Mouse (Mus musculus): ENCODE measurements around the gene Nrxn3.

DNA sequence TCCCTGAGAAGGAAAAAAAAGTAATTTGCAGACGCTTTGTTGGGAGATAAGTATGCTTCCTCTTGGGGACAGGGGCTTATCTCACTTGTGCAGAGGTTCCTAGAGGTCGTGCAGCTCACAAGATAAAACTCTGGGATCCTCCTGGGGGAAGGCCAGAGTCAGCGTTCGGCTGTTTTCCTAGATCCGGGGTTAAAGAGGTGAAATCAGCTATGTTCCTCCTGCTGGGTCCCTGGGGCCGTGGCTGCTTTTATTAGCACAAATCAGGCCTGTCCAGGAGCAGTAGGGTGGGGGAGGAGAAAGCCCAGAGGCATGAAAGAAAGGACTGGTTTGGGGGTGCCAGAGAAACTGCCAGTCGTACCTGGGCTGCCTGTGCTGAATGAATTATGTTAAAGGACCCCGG is 261.7 kb downstream of the Nrxn3 start:
- TF ChIP-seq POLR2A (IDR thresholded peaks at IDR 0.05; ENCODE audit: control insufficient read depth, extremely low read depth, insufficient read depth, low read length, poor library complexity) = no peak
- TF ChIP-seq CTCF (IDR thresholded peaks at IDR 0.05; ENCODE audit: borderline replicate concordance, control insufficient read depth, extremely low read depth, insufficient read depth, low read length, poor library complexity) = no peak

Data from thymus, adult 2 months (tissue).